Mouse (Mus musculus) layer of hippocampus, postnatal 36 days (tissue): ENCODE data around the gene Psg20. TPM values are rescaled to one million over a fixed set of nuclear protein-coding genes. Genes with fewer than 3 reads are reported as not detected.
"Not testable (repeated sequence)": the region's sequence is repeated elsewhere in the genome, so short reads cannot be mapped to it uniquely, and the experiment has no call there.

Experiments used
- DNase-seq, 2 experiments: peaks; one replicate each; pipeline ENCODE4 v3.0.0; 2022
- total RNA-seq, 2 experiments: library from RNA; stranded (reverse); gene quantifications; 2 replicates each; pipeline ENCODE4 v1.2.3; 2021

Gene Psg20
- not detected for total RNA-seq

GRCm38 (mm10) chr7:18686085-18686484 lies at the start of gene Psg20:
TSS of gene Psg20 (minus strand) at chr7:18686185.
- no peak for DNase-seq

GRCm38 (mm10) chr7:18734451-18734850 lies 48.5 kb upstream of the Psg20 start:
- DNase-seq = no peak

- no peak for DNase-seq
These were observed 47.1 kb upstream of the Psg20 start for GRCm38 (mm10) chr7:18733111-18733510.

GRCm38 (mm10) chr7:18728391-18728790 lies 42.4 kb upstream of the Psg20 start:
- DNase-seq = no peak

- DNase-seq = not testable (repeated sequence)
These were observed 39.9 kb upstream of the Psg20 start for GRCm38 (mm10) chr7:18725931-18726330.

- no peak for DNase-seq
These were observed 38.0 kb upstream of the Psg20 start for GRCm38 (mm10) chr7:18724001-18724400.

- no peak for DNase-seq
These were observed 31.8 kb upstream of the Psg20 start, which contains the start of gene Psg22 for GRCm38 (mm10) chr7:18717790-18718189. TSS of gene Psg22 (plus strand) at chr7:18718090.

GRCm38 (mm10) chr7:18715546-18715945 lies 29.6 kb upstream of the Psg20 start:
- no peak for DNase-seq

GRCm38 (mm10) chr7:18710846-18711245 lies 24.9 kb upstream of the Psg20 start:
- DNase-seq = no peak

- not testable (repeated sequence) for DNase-seq
These were observed 24.3 kb upstream of the Psg20 start for GRCm38 (mm10) chr7:18710331-18710730.

GRCm38 (mm10) chr7:18685586-18685985 lies 399 bp downstream of the Psg20 start:
- no peak for DNase-seq

- peak; percentile 2 to 3 for DNase-seq
These were observed 6.2 kb downstream of the Psg20 start for GRCm38 (mm10) chr7:18679772-18680171.

- not testable (repeated sequence) for DNase-seq
These were observed 29.4 kb downstream of the Psg20 start, which contains the start of gene Psg21 for GRCm38 (mm10) chr7:18656625-18657024. TSS of gene Psg21 (minus strand) at chr7:18656725.

GRCm38 (mm10) chr7:18626921-18627320 lies 59.1 kb downstream of the Psg20 start:
- DNase-seq = not testable (repeated sequence)

Other genes with a start within 250 kb of the Psg20 start
- not detected for gene Psg26, start 202.0 kb downstream of the Psg20 start, total RNA-seq
- gene Psg25, start 153.9 kb downstream of the Psg20 start, total RNA-seq = not detected
- gene Psg27, start 118.9 kb downstream of the Psg20 start, total RNA-seq = not detected
- not detected for gene Psg23, start 69.7 kb downstream of the Psg20 start, total RNA-seq
- not detected for gene Psg21, start 29.5 kb downstream of the Psg20 start, total RNA-seq
- gene Psg22, start 31.9 kb upstream of the Psg20 start, total RNA-seq = not detected
- not detected for gene Psg19, start 112.3 kb upstream of the Psg20 start, total RNA-seq
- gene Psg17, start 135.4 kb upstream of the Psg20 start, total RNA-seq = not detected
- gene Mill2, start 153.8 kb upstream of the Psg20 start, total RNA-seq = 1 to 10 TPM; 2.1 TPM
- 10 to 100 TPM; 13.6 to 21.1 TPM for gene Pglyrp1, start 185.1 kb upstream of the Psg20 start, total RNA-seq
- gene Ccdc61, start 224.2 kb upstream of the Psg20 start, total RNA-seq = 10 to 100 TPM; 11.3 to 12.5 TPM
- gene Nova2, start 239.7 kb upstream of the Psg20 start, total RNA-seq = 10 to 100 TPM; 82.2 to 84.5 TPM